Mouse (Mus musculus) stomach, embryonic 14.5 days (tissue): ENCODE results near the gene Msgn1. TPM values are rescaled to one million over a fixed set of nuclear protein-coding genes. Genes with fewer than 3 reads are reported as not detected.

ENCODE experiments used
- ATAC-seq: fragments of 200-750 bp; cut with Nextera tagmentation; 2 replicates; pipeline ENCODE4 v1.8.0; 2017; ENCODE audit warnings: low read depth, moderate TSS enrichment; ENCODE audit not compliant: insufficient number of reproducible peaks, insufficient read depth, low FRiP score
- H3K27ac ChIP-seq: fragments of 300-500 bp; sonication (generic); 2 replicates; pipeline ENCODE4 v1.5.1; 2014; ENCODE audit warnings: mild to moderate bottlenecking, low read length, moderate library complexity, mixed read lengths
- H3K27me3 ChIP-seq: fragments of 300-500 bp; sonication (generic); 2 replicates; pipeline ENCODE4 v1.6.1; 2014; ENCODE audit warnings: low read length, control low read depth, mixed read lengths; ENCODE audit not compliant: control insufficient read depth, insufficient read depth
- H3K36me3 ChIP-seq: fragments of 300-500 bp; sonication (generic); 2 replicates; pipeline ENCODE4 v1.6.1; 2014; ENCODE audit warnings: mild to moderate bottlenecking, control low read depth, low read length, moderate library complexity, mixed read lengths; ENCODE audit not compliant: control insufficient read depth, insufficient read depth
- H3K4me1 ChIP-seq: fragments of 300-500 bp; sonication (generic); 2 replicates; pipeline ENCODE4 v1.6.1; 2014; ENCODE audit warnings: low read length, control low read depth, mixed read lengths; ENCODE audit not compliant: control insufficient read depth, insufficient read depth
- H3K4me2 ChIP-seq: fragments of 300-500 bp; sonication (generic); replicated peaks from 2 replicates; pipeline ENCODE4 v1.6.1; 2014; ENCODE audit warnings: low read depth, low read length, control low read depth
- H3K4me3 ChIP-seq: fragments of 300-500 bp; sonication (generic); 2 replicates; pipeline ENCODE4 v1.5.1; 2014; ENCODE audit warnings: low read depth, low read length, control low read depth
- H3K9ac ChIP-seq: fragments of 300-500 bp; sonication (generic); replicated peaks from 2 replicates; pipeline ENCODE4 v1.6.1; 2014; ENCODE audit warnings: low read depth, mild to moderate bottlenecking, control low read depth, low read length, moderate library complexity, mixed read lengths
- H3K9me3 ChIP-seq: fragments of 300-500 bp; sonication (generic); 2 replicates; pipeline ENCODE4 v1.6.1; 2016; ENCODE audit warnings: low read depth, low read length, control low read depth; ENCODE audit not compliant: control insufficient read depth
- WGBS: fragments of 180-500 bp; shearing (Covaris S2); extraction: QIAGEN DNeasy Blood & Tissue Kit; methylation state at CpG from one replicate; pipeline ENCODE4 v1.1.7; 2014; 5-methylcytosine and 5-hydroxymethylcytosine counted together
- polyA plus RNA-seq: library from polyadenylated mRNA; unstranded; fragments of >200 nt; fragmentation: Nextera tagmentation; extraction: Ambion mirVana; gene quantifications from 2 replicates; pipeline ENCODE4 v1.2.1, GENCODE M21; 2014

Msgn1 gene
- polyA plus RNA-seq, 1 experiment from 2014 or later: not detected

DNA sequence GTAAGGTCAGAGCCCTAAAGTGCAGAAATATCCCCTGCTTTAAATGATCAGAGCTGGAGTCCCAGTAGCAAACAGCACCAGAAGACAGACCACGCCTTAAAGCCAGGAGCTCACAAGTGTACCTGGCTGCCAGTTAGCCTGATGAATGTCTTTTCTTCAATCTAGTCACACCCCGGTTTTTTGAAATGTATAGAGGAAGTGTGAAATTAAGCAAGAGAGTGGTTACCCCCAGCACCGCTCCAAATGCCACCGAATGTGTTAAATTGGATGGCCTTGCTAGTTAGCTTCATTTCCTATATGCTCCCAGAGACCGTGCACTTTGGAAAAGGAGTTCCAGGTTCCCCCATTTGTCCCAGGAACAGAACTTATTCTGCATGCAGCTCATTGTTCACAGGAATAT is 864 bp upstream of the Msgn1 start:
- ATAC-seq: no peak
- H3K27me3 ChIP-seq: no peaks in the 10 kb centered on the region
- H3K36me3 ChIP-seq: no peaks in the 10 kb centered on the region
- H3K9ac ChIP-seq: no peak overlapping the region
- no peak overlapping the region for H3K4me3 ChIP-seq
- H3K4me1 ChIP-seq: no peaks in the 10 kb centered on the region
- H3K9me3 ChIP-seq: no peaks in the 10 kb centered on the region
- H3K4me2 ChIP-seq: no peak overlapping the region
- H3K27ac ChIP-seq: no peak overlapping the region
- 43% methylated on average over 5 of the region's 5 CpGs for WGBS

DNA sequence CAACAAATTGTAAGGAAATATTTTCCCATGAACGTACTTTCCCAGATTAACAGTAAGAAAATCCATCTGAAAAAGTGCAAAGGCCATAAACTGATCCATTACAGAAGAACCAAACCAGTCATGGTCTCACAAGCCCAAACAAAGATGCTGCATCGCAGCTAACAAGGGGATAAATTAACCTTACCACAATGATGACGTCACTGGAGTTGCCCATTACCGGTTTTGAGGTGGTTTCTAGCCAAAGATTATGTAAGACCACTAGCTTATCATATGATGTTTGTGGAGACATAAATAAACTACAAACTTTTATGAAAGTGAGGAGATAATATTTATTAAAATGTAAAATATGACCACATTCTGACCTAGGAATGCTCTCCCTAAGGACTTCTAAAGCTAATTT is 2.5 kb downstream of the Msgn1 start:
- Histone ChIP-seq H3K9me3 (no peaks in the 10 kb centered on the region), H3K27ac (no peak overlapping the region), H3K4me2 (no peak overlapping the region), H3K9ac (no peak overlapping the region), H3K36me3 (no peaks in the 10 kb centered on the region), H3K27me3 (no peaks in the 10 kb centered on the region), H3K4me1 (no peaks in the 10 kb centered on the region), H3K4me3 (no peak overlapping the region)
- no peak for ATAC-seq
- WGBS: 77% methylated on average over 4 of the region's 4 CpGs

DNA sequence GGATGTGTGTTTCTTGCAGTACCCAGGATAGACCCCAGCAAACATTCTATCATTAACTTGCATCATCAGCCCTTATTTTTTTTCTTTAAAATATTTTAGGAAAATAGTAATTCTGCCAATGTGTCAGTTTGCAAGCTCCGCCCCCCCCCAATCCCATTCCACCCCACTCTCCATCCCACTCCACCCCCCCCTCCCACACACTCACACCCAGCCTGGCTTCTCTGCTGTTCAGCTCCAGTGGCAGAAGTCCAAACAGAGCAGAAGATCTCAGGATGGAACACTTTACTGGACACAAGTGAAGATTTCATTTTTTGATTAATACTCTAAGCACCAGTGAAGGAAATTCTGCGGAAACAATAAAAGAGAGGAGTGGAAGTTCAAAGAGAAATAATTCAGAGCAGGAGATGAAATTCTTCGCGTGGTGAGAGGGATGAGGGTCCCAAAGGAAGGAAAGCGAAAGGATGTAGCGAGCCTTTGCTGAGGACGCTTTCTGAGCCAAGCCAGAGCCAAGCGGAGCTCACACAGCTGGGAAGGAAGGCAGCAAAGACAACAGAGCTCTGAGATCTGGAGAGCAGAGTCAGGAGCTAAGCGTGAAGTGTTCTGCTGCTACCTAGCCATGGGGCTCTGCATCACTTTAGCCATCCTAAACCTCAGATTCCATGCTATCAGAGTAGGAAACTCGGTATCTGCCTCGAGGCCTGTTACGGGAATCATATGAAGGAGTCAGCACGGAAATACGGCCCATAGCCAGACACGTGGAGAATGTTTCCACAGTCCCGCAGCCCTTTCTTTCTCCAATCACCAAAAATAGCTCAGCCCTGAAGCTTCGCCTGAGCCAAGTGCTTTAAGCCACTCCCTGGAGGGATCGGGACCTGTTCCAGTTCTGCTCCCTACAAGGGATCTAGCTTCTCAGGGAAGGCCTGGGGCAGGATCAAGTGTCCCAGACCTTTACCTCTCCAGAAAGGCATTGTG is 4.8 kb downstream of the Msgn1 start:
- Histone ChIP-seq H3K27me3 (no peaks in the 10 kb centered on the region), H3K27ac (peak overlapping the region; percentile 88), H3K4me2 (no peak overlapping the region), H3K4me3 (no peak overlapping the region), H3K9me3 (no peaks in the 10 kb centered on the region), H3K9ac (no peak overlapping the region), H3K4me1 (no peaks in the 10 kb centered on the region), H3K36me3 (no peaks in the 10 kb centered on the region)
- WGBS: 50% methylated on average over 18 of the region's 18 CpGs
- peak; percentile 58; the same call in 1 of the 2 replicates for ATAC-seq

GRCm38 (mm10) chr12:11202476-11202875 is 6.3 kb downstream of the Msgn1 start:
- H3K4me3 ChIP-seq: no peak overlapping the region
- no peak for ATAC-seq
- no peak overlapping the region for H3K9ac ChIP-seq
- 92% methylated on average over 8 of the region's 8 CpGs for WGBS
- no peak overlapping the region for H3K27ac ChIP-seq
- no peaks in the 10 kb centered on the region for H3K9me3 ChIP-seq
- H3K4me2 ChIP-seq: no peak overlapping the region
- no peaks in the 10 kb centered on the region for H3K27me3 ChIP-seq
- H3K4me1 ChIP-seq: no peaks in the 10 kb centered on the region
- H3K36me3 ChIP-seq: no peaks in the 10 kb centered on the region

DNA sequence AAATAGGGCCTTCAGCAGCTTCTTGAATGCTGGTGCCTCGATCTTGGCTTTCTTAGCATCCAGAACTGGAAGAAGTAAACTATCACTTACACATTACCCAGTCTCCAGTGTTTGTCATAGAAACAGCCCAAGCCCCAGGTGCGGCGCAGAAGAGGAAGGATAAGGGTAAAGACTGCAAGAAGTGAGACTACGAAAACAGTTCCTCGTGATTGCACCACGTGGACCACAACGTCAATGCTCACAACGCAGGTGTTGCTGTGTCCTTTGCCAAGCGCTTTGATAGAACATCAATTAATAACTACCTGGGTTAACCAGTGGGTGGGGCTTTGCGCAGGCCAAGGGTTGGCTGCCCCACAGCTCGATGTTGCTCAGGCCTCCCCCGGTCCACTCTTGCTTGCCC is 8.1 kb downstream of the Msgn1 start:
- no peak for ATAC-seq
- no peak overlapping the region for H3K9ac ChIP-seq
- no peaks in the 10 kb centered on the region for H3K36me3 ChIP-seq
- H3K4me3 ChIP-seq: no peak overlapping the region
- no peaks in the 10 kb centered on the region for H3K9me3 ChIP-seq
- H3K4me1 ChIP-seq: 0 out of 2 replicates have a peak, but pooled peaks cover 3% of the 10 kb centered on the region
- no peak overlapping the region for H3K4me2 ChIP-seq
- H3K27me3 ChIP-seq: no peaks in the 10 kb centered on the region
- no peak overlapping the region for H3K27ac ChIP-seq
- 87% methylated on average over 12 of the region's 12 CpGs for WGBS

DNA sequence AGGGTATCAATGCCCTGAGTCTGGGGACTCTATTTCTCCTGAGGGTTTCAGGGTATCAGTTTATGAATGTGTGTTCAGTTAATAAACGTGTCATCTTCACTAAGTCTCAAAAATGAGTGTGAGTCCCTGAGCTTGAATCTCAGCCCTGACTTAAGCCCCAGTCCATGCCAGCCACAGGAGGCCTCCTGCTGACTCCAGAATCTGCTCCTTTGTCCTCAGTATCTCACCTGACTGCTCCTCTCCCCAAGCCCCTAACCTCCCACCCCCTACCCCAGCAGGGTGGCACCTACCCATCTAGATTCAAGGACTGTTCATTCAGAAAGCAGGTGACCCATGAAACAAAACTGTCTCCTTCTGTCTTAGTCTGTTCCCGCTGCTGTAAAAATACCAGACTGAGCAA is 10.2 kb downstream of the Msgn1 start:
- 60% methylated on average over 2 of the region's 2 CpGs for WGBS
- ATAC-seq: no peak
- no peak overlapping the region for H3K27ac ChIP-seq
- H3K4me2 ChIP-seq: no peak overlapping the region
- no peaks in the 10 kb centered on the region for H3K36me3 ChIP-seq
- no peak overlapping the region for H3K4me3 ChIP-seq
- H3K9me3 ChIP-seq: no peaks in the 10 kb centered on the region
- no peak overlapping the region for H3K9ac ChIP-seq
- H3K27me3 ChIP-seq: no peaks in the 10 kb centered on the region
- H3K4me1 ChIP-seq: 0 out of 2 replicates have a peak, but pooled peaks cover 3% of the 10 kb centered on the region

- H3K27me3 ChIP-seq: no peaks in the 10 kb centered on the region
- ATAC-seq: no peak
- H3K36me3 ChIP-seq: no peaks in the 10 kb centered on the region
- no peak overlapping the region for H3K9ac ChIP-seq
- 0 out of 2 replicates have a peak, but pooled peaks cover 3% of the 10 kb centered on the region for H3K4me1 ChIP-seq
- 49% methylated on average over 4 of the region's 4 CpGs for WGBS
- H3K9me3 ChIP-seq: no peaks in the 10 kb centered on the region
- no peak overlapping the region for H3K27ac ChIP-seq
- no peak overlapping the region for H3K4me2 ChIP-seq
- no peak overlapping the region for H3K4me3 ChIP-seq
Observed at GRCm38 (mm10) chr12:11198026-11198425, 10.7 kb downstream of the Msgn1 start.

DNA sequence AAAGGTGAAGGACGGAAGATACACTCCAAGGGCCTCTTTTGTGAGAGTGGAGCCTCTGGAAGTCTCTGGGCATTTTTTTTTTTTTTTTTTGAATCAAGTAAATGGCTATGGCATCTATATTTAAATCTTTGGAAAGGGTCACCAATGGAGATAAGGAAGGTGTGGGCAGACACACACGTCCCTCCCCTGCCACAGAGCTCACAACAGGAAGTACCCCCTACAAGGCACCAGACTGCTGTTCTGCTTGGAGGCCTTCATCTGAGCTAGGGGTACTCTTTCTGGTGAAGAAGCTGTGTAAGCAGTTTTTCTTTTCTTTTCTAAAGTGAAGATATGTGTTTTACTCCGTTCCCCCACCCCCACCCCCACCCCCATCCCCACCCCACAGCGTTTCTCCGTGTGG is 11.9 kb downstream of the Msgn1 start:
- Histone ChIP-seq H3K27ac (no peak overlapping the region), H3K27me3 (no peaks in the 10 kb centered on the region), H3K36me3 (no peaks in the 10 kb centered on the region), H3K4me2 (no peak overlapping the region), H3K9ac (no peak overlapping the region), H3K4me1 (0 out of 2 replicates have a peak, but pooled peaks cover 3% of the 10 kb centered on the region), H3K9me3 (no peaks in the 10 kb centered on the region), H3K4me3 (no peak overlapping the region)
- 50% methylated on average over 5 of the region's 5 CpGs for WGBS
- no peak for ATAC-seq
